Mouse (Mus musculus) kidney, embryonic 15.5 days (tissue): ENCODE measurements around the gene Cxxc4. TPM values are rescaled to one million over a fixed set of nuclear protein-coding genes. Genes with fewer than 3 reads are reported as not detected.

Experiments used
- ATAC-seq: fragments of 200-750 bp; cut with Nextera tagmentation; replicated peaks from 2 replicates; pipeline ENCODE4 v1.8.0; 2017; ENCODE audit warnings: moderate TSS enrichment; ENCODE audit not compliant: low FRiP score
- H3K27ac ChIP-seq: fragments of 300-500 bp; sonication (generic); 2 replicates; pipeline ENCODE4 v1.5.1; 2015; ENCODE audit warnings: mild to moderate bottlenecking, inconsistent platforms
- H3K27me3 ChIP-seq: fragments of 300-500 bp; sonication (generic); 2 replicates; pipeline ENCODE4 v1.6.1; 2015; ENCODE audit warnings: inconsistent platforms
- H3K36me3 ChIP-seq: fragments of 300-500 bp; sonication (generic); 2 replicates; pipeline ENCODE4 v1.6.1; 2015; ENCODE audit warnings: inconsistent platforms
- H3K4me1 ChIP-seq: fragments of 300-500 bp; sonication (generic); 2 replicates; pipeline ENCODE4 v1.6.1; 2015; ENCODE audit warnings: inconsistent platforms
- H3K4me2 ChIP-seq: fragments of 300-500 bp; sonication (generic); 2 replicates; pipeline ENCODE4 v1.6.1; 2015; ENCODE audit warnings: moderate library complexity, mild to moderate bottlenecking, inconsistent platforms
- H3K4me3 ChIP-seq: fragments of 300-500 bp; sonication (generic); replicated peaks from 2 replicates; pipeline ENCODE4 v1.5.1; 2015; ENCODE audit warnings: mild to moderate bottlenecking, inconsistent platforms
- H3K9ac ChIP-seq: fragments of 300-500 bp; sonication (generic); 2 replicates; pipeline ENCODE4 v1.6.1; 2015; ENCODE audit warnings: mild to moderate bottlenecking, inconsistent platforms
- H3K9me3 ChIP-seq: fragments of 300-500 bp; sonication (generic); replicated peaks from 2 replicates; pipeline ENCODE4 v1.6.1; 2016; ENCODE audit warnings: inconsistent platforms
- WGBS: fragments of 180-500 bp; shearing (Covaris S2); methylation state at CpG from one replicate; pipeline ENCODE4 v1.1.7; 2015; ENCODE audit warnings: mixed read lengths; 5-methylcytosine and 5-hydroxymethylcytosine counted together
- polyA plus RNA-seq: library from polyadenylated mRNA; unstranded; fragments of >200 nt; fragmentation: Nextera tagmentation; extraction: Ambion mirVana; gene quantifications from 2 replicates; pipeline ENCODE4 v1.2.1, GENCODE M21; 2015

Cxxc4 gene
- polyA plus RNA-seq, 1 experiment from 2014 or later, result 6.5 TPM

DNA sequence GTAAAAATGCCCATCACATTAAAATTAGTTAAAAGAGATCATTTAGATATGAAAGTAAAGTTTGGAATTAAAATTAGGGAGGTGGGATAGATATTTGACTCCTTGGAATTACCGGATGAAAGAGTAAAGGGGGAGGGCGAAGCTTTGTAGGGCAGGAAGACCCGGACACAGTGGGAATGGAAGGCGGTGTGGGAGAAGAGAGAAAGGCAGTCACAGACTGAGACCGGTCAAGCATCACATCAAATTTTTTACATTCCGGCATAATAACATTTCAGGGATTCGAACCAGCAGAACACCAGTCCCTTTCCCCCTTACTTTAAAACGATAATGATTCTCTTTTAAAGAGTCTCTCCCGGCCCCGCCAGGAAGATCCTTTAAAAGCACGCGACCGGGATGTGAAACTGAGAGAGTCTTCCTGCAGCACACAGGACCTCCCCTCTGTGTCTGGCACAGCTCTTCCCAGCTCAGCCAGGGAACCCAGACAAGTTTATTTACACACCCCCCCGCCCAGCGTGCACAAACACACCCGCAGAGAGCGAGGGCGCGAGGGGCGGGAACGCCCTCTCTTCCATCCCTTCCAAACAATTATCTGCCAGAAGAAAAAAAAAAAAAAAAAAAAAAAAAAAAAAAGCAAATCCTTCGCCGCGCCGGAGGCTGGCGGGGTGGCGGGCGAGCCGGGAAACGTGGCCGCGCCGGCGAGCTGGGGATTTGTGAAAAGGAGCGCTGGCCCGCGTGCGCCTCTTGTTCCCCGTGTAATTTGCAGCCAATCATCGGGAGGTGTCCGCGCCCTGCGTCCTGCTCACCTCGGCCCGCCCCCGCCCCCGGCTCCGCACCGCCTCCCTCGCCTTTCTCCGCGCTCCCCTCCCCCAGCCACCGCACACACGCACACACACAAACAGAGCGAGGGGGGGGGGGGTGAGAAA, 532 bp upstream of the Cxxc4 start:
- ATAC-seq, result peak; percentile 80
- H3K36me3 ChIP-seq, result no peaks in the 10 kb centered on the region
- under 1% methylated on average over 48 of the region's 55 CpGs for WGBS
- H3K27me3 ChIP-seq, result no peaks in the 10 kb centered on the region
- H3K9ac ChIP-seq, result peak overlapping the region; percentile 43
- H3K4me3 ChIP-seq, result peak overlapping the region; percentile 56
- H3K9me3 ChIP-seq, result no peaks in the 10 kb centered on the region
- peak overlapping the region; percentile 94 for H3K4me2 ChIP-seq
- peak overlapping the region; percentile 88 for H3K27ac ChIP-seq
- peaks cover 29% of the 10 kb centered on the region for H3K4me1 ChIP-seq

DNA sequence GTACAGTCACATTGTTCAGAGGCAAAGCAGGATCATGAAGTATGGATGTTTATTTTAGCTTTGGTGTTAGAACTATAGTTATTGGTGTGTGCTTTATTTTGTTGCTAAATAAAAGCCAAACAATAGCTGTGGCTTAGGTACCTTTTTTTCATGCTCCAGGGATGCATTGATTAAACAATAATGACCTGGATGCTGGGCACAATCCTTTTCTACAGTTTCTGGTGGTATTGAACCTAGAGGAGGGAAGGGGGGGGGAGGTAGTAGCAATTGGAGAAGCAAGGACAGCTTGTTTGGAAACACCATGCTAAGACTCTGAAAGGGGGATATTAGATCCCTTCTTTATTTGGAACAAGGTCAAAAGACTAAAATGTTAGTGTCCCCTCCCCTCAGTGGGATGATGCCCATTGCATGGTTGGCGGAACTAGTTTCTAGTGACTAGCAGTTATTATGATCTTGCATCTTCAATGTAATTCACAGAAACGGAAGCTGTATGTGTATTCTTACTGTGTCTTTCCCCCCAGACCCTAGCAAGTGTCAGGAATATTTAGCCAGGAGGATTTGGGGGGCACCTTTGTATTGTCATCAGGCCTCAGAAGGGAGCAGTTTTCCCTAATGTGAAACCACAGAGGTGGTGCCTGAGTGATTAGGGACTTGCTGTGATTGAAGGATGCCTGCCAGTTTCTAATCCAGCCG, 975 bp downstream of the Cxxc4 start:
- H3K4me2 ChIP-seq, result peak overlapping the region; percentile 94
- H3K4me3 ChIP-seq, result peak overlapping the region; percentile 56

DNA sequence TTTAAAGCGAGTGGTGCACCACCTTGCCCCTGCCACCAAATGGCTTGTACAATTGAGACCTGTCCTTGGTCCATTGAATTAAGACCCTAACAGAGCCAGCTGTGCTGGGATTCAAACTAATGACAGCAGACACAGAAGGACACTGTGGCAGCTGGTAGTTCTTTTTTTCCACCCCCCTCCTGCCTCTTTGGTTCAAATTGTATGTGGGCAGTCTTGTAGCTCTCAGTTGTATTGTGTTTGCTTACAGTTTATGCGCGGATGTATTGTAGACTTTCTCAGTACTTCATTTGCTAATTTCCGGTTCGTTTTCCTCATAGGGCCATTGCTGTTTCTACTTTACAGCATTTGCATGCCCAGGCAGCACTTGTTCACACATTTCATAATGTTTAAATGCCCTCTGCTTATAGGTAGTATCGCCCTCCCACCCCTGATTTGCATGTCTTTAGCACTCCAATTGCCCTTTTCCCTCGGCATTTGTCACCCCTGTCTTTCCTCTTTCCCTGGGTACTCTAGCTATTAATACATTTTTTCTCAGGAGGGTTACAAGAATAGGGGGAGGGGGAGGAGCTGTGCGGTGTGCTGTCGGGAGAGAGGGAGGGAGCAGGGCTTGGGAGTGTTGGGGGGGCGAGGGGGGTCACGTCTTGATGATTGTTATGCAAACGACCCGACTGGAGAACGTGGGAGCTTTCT, 2.5 kb downstream of the Cxxc4 start:
- Histone ChIP-seq H3K27ac (peak overlapping the region; percentile 95), H3K4me3 (peak overlapping the region; percentile 70), H3K27me3 (no peaks in the 10 kb centered on the region), H3K36me3 (no peaks in the 10 kb centered on the region), H3K4me2 (peak overlapping the region; percentile 94), H3K9me3 (no peaks in the 10 kb centered on the region), H3K4me1 (peaks cover 29% of the 10 kb centered on the region), H3K9ac (peak overlapping the region; percentile 63; the same call in 1 of the 2 replicates)
- 2% methylated on average over 14 of the region's 14 CpGs for WGBS
- ATAC-seq, result no peak

More for the DNA sequence above, 975 bp downstream of the Cxxc4 start:
- 62% methylated on average over 3 of the region's 3 CpGs for WGBS
- no peaks in the 10 kb centered on the region for H3K36me3 ChIP-seq
- H3K9ac ChIP-seq, result no peak overlapping the region
- no peaks in the 10 kb centered on the region for H3K9me3 ChIP-seq
- H3K4me1 ChIP-seq, result peaks cover 29% of the 10 kb centered on the region
- no peaks in the 10 kb centered on the region for H3K27me3 ChIP-seq
- ATAC-seq, result no peak
- H3K27ac ChIP-seq, result peak overlapping the region; percentile 88

DNA sequence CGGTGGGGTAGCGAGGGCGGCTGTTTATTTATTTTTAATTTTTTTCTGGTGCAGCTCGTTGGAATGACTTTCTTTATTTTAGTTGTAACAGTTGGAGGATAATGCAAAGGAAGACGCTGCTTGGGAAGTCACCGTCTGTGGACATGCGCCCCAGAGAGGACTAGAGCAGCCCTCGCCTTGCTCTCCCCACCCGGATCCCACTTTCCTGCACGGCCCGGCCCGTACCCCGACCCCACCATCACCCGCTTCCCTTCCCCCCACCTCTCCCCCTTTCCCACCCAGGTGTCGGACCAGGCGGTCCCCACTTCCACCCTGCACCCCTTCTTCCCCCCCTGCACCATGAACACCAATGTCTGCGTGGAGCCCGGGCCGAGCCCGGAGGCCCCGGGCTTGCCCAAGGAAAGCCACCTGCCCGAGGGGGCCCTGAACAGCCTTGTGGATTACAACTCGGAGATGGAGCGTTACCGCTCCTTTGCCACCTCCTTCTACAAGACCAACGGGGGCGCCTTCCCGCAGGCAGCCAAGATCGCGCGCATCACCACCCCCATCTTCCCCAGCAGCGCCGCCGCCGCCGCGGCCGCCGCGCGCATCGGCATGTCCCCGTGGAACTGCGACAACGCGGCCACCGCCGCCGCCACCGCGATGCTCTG, 3.2 kb downstream of the Cxxc4 start:
- Histone ChIP-seq H3K4me1 (peaks cover 29% of the 10 kb centered on the region), H3K9ac (peak overlapping the region; percentile 63), H3K36me3 (no peaks in the 10 kb centered on the region), H3K4me3 (peak overlapping the region; percentile 70), H3K27ac (peak overlapping the region; percentile 95), H3K9me3 (no peaks in the 10 kb centered on the region), H3K27me3 (no peaks in the 10 kb centered on the region), H3K4me2 (peak overlapping the region; percentile 94)
- under 1% methylated on average over 43 of the region's 51 CpGs for WGBS
- peak; percentile 19 for ATAC-seq

DNA sequence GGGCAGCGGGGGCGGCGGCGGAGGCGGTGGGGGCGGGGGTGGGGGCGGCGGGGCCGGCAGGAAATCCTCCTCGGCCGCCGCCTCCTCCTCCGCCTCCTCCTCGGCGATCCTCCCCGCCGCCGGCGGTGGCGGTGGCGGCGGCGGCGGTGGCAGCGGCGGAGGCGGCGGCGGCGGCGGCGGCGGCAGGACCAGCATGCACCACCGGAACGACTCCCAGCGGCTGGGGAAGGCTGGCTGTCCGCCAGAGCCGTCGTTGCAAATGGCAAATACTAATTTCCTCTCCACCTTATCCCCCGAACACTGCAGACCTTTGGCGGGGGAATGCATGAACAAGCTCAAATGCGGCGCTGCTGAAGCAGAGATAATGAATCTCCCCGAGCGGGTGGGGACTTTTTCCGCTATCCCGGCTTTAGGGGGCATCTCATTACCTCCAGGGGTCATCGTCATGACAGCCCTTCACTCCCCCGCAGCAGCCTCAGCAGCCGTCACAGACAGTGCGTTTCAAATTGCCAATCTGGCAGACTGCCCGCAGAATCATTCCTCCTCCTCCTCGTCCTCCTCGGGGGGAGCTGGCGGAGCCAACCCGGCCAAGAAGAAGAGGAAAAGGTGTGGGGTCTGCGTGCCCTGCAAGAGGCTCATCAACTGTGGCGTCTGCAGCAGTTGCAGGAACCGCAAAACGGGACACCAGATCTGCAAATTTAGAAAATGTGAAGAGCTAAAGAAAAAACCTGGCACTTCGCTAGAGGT, 3.9 kb downstream of the Cxxc4 start:
- WGBS, result under 1% methylated on average over 52 of the region's 61 CpGs

DNA sequence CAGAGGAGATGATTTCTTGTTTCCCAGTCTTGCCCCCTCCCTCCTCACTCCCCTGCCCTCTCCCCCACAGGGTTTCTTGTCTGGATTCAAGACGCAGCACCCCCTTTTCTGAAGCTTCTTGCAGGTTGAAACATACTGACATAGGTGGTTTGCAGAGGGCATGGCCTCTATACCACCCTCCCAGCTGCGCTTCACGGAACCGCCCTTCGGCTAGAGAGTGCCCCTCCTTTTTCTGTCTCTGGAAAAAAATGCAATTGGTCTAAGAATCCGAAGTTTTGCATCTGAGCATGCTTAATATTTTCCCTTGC, 4.4 kb downstream of the Cxxc4 start:
- Histone ChIP-seq H3K4me2 (peak overlapping the region; percentile 94), H3K27ac (peak overlapping the region; percentile 95)
- peak; percentile 22 for ATAC-seq

More for the DNA sequence above, 3.9 kb downstream of the Cxxc4 start:
- no peaks in the 10 kb centered on the region for H3K36me3 ChIP-seq
- peak; percentile 69 for ATAC-seq
- peak overlapping the region; percentile 94 for H3K4me2 ChIP-seq
- peak overlapping the region; percentile 95 for H3K27ac ChIP-seq
- H3K4me1 ChIP-seq, result peaks cover 27% of the 10 kb centered on the region
- no peaks in the 10 kb centered on the region for H3K9me3 ChIP-seq
- H3K9ac ChIP-seq, result peak overlapping the region; percentile 63
- peak overlapping the region; percentile 70 for H3K4me3 ChIP-seq
- H3K27me3 ChIP-seq, result no peaks in the 10 kb centered on the region

DNA sequence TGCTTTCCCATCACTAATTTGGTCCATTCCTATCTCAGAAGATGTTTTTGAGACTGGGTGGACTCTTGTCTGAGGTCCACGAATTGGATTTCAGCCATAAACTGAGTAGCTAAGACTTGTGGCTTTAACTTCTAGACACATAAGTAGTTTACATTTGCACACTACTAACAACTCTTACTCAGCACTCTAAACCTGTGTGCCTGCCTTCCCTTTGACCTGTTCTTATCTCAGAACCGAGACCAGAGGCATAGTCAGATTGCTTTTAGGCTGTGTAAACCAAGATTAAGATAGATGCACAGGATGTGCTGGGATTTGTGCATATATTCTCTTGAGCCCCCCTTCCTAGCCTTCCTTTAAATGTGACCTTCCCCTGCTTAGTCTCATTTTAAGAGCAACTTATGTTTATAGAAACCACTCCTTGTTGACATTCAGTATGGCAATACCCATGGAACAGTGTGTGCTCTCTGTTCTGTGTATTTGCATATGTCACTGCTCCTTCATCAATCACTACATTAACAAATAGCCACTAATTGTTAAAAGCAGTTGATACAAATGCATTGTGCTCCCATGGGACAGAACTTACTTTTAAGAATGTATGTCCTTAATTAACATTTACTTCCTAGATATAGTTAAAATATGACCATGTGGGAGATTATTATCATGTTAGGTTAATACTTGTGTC, 7.0 kb downstream of the Cxxc4 start:
- no peak overlapping the region for H3K27ac ChIP-seq
- H3K4me3 ChIP-seq, result no peak overlapping the region
- ATAC-seq, result no peak
- peaks cover 15% of the 10 kb centered on the region for H3K4me1 ChIP-seq
- no peaks in the 10 kb centered on the region for H3K36me3 ChIP-seq
- WGBS, result 47% methylated on average over 2 of the region's 2 CpGs
- H3K4me2 ChIP-seq, result no peak overlapping the region
- H3K9me3 ChIP-seq, result no peaks in the 10 kb centered on the region
- no peaks in the 10 kb centered on the region for H3K27me3 ChIP-seq
- no peak overlapping the region for H3K9ac ChIP-seq

More for the DNA sequence above, 4.4 kb downstream of the Cxxc4 start:
- no peaks in the 10 kb centered on the region for H3K27me3 ChIP-seq
- H3K9me3 ChIP-seq, result no peaks in the 10 kb centered on the region
- H3K36me3 ChIP-seq, result no peaks in the 10 kb centered on the region
- 0 out of 2 replicates have a peak overlapping the region, but pooled peaks have one; percentile 63 for H3K9ac ChIP-seq
- H3K4me1 ChIP-seq, result peaks cover 23% of the 10 kb centered on the region
- 5% methylated on average over 6 of the region's 6 CpGs for WGBS
- H3K4me3 ChIP-seq, result peak overlapping the region; percentile 70

DNA sequence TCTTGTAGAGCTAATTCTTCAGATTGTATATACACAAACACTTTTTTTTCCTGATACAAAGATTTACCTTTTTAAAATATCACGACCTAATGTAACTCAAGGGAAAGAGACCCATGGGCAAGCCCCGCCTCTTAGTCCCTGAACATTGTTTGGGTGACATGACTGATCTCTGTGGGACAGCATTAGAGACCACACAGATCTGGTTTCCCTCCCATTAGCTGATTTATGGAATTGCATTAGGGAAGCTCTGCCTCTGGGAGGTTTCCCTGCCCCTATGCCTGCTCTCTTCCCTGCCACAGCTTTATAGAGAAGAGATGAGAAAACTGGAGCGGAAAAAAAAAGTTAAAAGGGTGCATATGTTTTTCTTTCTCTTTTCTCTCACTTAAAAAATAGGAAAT, 7.6 kb downstream of the Cxxc4 start:
- ATAC-seq, result 0 out of 2 replicates have a peak, but pooled peaks have one; percentile 38
- peaks cover 10% of the 10 kb centered on the region for H3K4me1 ChIP-seq
- H3K27ac ChIP-seq, result no peak overlapping the region
- H3K9ac ChIP-seq, result no peak overlapping the region
- no peaks in the 10 kb centered on the region for H3K9me3 ChIP-seq
- no peaks in the 10 kb centered on the region for H3K36me3 ChIP-seq
- H3K4me3 ChIP-seq, result no peak overlapping the region
- 24% methylated on average over 3 of the region's 3 CpGs for WGBS
- H3K4me2 ChIP-seq, result no peak overlapping the region
- no peaks in the 10 kb centered on the region for H3K27me3 ChIP-seq

DNA sequence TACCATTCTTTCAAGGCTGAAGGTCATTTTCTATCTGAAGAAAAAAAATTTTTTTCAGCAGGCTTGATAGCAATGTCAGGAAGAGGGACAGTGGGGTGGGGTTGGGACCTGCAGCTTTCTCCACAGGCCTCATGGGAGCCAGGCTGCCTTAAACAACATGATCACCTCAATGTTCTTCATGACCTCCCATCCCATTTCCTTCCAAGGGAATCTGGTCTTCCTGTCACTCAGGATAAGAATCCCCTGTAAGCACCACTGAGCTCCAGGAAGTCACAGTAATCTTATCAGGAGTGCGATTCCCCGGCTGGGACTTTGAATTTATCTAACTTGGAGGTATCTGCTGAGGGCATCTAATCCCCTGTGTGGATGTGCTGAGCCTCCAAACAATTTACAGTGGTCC, 17.9 kb downstream of the Cxxc4 start:
- Histone ChIP-seq H3K27me3 (no peaks in the 10 kb centered on the region), H3K27ac (no peak overlapping the region), H3K36me3 (no peaks in the 10 kb centered on the region), H3K4me2 (no peak overlapping the region), H3K9ac (no peak overlapping the region), H3K9me3 (no peaks in the 10 kb centered on the region), H3K4me3 (no peak overlapping the region), H3K4me1 (no peaks in the 10 kb centered on the region)
- 71% methylated on average over 2 of the region's 2 CpGs for WGBS
- ATAC-seq, result no peak

DNA sequence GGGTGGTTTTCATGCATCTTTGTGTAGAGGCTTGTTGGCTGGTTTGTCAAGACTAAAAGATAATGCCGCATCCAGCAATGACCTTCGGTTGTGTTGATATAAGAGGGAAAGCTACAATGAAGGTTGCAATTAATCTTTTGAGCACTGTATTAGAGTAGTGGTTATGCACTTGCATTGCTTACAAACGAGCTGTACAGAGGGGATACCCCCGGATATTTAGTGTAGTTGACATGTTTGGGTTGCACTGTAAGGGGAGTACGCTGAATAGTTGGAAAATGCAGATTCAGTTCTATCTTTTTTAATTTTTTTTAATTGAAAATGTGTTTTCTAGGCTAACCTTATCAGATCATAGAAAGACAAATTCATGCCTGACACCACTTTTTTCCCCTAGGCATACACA, 22.4 kb downstream of the Cxxc4 start:
- H3K4me3 ChIP-seq, result no peak overlapping the region
- H3K4me1 ChIP-seq, result no peaks in the 10 kb centered on the region
- 83% methylated on average over 5 of the region's 5 CpGs for WGBS
- no peaks in the 10 kb centered on the region for H3K27me3 ChIP-seq
- no peaks in the 10 kb centered on the region for H3K9me3 ChIP-seq
- H3K9ac ChIP-seq, result no peak overlapping the region
- H3K36me3 ChIP-seq, result no peaks in the 10 kb centered on the region
- no peak overlapping the region for H3K27ac ChIP-seq
- no peak overlapping the region for H3K4me2 ChIP-seq
- no peak for ATAC-seq
